Mouse (Mus musculus) erythroid progenitor cell, adult 5-6 weeks (primary cell): ENCODE measurements around the gene Cux1. TPM values are rescaled to one million over a fixed set of nuclear protein-coding genes. Genes with fewer than 3 reads are reported as not detected.
A peak's percentile ranks its signal among the peaks of the same experiment; 100 is the strongest.
"Not testable (repeated sequence)": the region's sequence is repeated elsewhere in the genome, so short reads cannot be mapped to it uniquely, and the experiment has no call there.

Experiments used
- ATAC-seq: replicated peaks from 2 replicates; pipeline ENCODE4 v1.8.0; 2016; ENCODE audit warnings: moderate number of reproducible peaks, mild to moderate bottlenecking, moderate TSS enrichment, inconsistent platforms; ENCODE audit not compliant: poor library complexity, low FRiP score, severe bottlenecking
- total RNA-seq, 2 experiments: library from RNA; stranded (forward) in 1 of 2; stranded (reverse) in 1 of 2; fragments of 150-400 nt in 1 of 2; fragments of 186-747, 209-891 nt in 1 of 2; gene quantifications; 2 replicates each; pipeline versions ENCODE4 v1.2.3 to v1.2.4; 2015 to 2017; ENCODE audit warnings: low replicate concordance in 2 of 2

The Cux1 gene
- total RNA-seq, 2 experiments from 2014 or later = 42.3 to 79.1 TPM

DNA sequence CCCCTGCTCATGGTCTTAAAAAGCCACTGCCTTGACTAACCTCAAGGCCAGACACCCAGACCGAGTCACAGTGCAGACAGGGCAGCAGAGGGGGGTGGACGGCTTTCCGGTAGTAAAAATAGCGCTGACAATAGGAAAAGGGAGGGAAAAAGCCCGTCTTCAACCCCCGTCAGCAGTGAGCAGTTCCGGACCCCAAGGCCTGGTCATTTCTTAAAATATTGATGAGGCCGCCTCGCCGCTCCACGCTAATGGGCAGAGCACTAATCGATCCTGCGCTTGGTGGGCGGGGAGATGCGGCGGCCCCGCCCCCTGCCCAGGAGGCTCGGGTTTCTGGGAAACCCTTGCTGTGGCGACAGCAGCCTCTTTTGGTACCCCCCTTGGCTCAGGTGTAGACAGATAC, 329.7 kb downstream of the Cux1 start:
- ATAC-seq = no peak

DNA sequence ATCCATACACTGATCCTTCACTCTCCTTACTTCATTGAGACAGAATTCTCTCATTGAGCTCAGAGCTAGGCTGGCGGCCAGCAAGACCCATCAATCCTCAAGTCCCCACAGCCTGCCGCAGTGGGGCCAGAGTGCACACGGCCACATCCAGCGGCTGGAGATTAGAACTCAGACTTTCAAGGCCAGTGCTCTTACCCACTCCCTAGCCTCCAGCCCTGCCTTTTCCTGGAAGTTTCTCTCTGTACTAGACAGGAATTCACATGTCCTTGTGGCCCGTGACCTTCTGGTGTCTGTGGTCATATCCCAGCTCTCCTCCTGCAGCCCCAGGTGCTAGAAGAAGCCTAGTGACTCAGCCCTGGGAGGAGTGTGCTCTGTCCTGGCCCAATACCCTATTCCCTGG, 330.7 kb downstream of the Cux1 start:
- ATAC-seq = no peak

DNA sequence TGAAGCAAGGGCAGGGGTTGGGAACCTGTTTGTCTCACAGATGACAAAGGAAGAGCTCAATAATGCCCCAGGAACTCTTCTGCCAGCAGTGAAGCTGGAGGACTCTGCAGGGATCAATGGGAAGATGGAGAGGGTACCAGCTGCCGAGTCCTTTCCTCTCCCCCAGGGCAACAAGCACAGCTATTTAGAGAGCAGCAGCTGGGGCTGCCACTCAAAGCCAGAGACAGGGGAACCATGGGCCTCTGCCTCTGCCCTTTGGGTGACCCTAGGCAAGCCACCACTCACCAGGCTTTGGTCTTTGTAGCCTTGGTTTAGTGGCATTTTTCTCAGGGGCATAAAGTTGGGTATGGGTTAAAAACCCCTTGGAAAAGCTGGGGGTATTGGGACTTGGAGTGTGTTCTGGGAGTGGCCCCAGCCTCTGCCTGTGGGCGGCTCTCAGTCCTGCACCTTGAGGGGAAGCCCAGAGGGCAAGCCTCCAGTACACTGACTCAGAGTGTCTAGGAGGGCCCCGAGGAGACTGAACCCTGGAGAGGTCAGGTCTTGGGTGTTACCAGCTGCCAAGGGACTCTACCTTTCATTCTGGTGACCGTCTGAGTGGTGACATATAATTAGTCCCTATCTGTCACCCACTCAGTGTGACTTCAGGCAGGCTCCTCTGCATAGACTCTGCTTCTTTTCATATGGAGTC, 336.8 kb downstream of the Cux1 start:
- no peak for ATAC-seq

GRCm38 (mm10) chr5:136226246-136226876, 340.9 kb downstream of the Cux1 start:
- no peak for ATAC-seq

DNA sequence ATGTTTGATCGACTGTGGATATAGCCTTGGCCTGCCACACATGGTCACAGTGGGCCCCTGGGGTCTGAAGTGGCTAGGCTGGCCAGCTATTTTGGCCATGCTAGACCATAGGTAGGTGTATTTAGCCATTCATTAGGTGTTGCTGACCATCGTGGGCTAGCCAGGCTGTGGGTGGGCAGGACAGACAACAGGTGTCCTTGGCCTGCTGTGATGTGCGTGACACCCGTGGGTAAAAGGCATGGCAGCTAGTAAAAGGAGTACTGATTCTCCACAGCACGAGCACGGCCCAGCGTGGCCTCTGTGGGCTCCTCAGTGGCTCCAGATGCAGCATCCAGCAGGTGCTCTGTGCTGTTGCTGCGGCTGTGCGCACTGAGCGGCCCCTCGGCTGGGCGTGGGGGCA, 348.7 kb downstream of the Cux1 start:
- no peak for ATAC-seq

DNA sequence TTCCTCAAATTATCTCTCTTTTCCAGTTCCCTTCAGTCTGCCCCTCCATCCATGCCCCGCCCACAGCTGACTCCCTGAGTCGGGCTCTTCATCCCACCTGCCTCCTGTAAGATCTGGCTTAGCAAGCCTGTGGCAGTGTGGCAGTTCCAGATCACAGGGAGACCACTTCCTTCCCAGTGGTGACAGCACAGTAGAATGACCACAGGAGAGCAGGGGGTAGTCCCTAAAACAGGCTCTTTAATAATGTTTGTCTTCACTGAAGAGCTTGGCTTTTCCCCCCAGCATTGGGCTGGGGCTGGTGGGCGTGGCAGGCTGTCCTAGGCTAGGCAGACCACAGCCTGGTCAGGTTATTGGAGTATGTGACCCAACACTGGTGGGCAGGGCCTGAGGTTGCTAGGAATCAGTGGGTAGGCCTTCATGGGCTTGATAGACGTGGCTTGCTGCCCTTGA, 349.3 kb downstream of the Cux1 start:
- ATAC-seq = no peak

DNA sequence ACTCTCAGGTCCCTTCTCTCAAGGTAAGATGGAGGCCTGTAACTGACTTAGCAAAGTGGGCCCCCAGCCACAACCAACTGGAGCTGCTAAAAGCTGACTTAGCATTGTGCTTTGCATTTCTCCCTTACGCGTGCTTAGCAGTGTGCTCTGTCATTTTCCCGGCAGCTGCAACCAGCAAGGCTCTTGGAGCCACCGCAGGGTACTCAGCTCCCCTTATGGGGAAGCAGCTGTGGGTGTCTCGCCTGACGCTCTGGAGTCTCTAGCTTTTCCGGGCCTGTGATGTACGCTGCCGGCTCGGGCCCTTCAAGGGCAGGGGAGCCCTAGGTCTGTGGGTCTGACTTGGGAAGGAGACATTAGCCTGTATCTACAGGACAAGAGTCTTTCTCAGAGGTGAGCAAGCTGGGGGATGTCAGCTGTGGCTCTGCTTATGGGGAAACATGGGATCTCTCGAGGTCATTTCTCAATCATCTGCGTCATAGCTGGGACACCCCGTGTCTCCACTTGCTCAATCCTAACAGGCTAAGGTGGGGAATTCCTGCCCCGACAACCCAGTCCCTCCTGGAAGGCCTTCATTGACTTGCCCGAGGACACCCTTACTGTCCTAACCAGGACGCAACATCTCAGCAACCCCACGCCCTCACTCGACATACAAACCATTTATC, 350.2 kb downstream of the Cux1 start:
- no peak for ATAC-seq

GRCm38 (mm10) chr5:136215958-136216357, 351.3 kb downstream of the Cux1 start:
- ATAC-seq = no peak

DNA sequence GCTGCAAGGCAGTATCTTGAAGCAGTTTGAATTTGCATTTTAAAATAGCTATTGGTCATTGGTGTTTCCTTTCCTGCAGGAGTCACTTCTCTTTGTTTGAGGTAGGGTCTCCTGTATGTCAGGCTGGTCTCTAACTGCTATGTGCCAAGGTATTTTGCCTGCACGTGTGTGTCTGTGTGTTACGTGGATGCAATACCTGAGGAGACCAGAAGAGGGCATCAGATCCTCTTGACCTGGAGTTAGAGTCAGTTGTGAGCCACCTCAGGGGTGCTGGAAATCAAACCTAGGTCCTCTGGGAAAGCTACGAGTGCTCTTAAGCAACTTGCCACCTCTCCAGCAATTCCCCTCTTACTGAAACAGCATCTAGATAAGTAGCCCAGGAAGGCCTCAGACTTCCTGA, 352.1 kb downstream of the Cux1 start:
- no peak for ATAC-seq

- ATAC-seq = no peak
These were observed 353.6 kb downstream of the Cux1 start for GRCm38 (mm10) chr5:136213716-136214115.

- no peak for ATAC-seq
These were observed 354.6 kb downstream of the Cux1 start for GRCm38 (mm10) chr5:136212716-136213115.

DNA sequence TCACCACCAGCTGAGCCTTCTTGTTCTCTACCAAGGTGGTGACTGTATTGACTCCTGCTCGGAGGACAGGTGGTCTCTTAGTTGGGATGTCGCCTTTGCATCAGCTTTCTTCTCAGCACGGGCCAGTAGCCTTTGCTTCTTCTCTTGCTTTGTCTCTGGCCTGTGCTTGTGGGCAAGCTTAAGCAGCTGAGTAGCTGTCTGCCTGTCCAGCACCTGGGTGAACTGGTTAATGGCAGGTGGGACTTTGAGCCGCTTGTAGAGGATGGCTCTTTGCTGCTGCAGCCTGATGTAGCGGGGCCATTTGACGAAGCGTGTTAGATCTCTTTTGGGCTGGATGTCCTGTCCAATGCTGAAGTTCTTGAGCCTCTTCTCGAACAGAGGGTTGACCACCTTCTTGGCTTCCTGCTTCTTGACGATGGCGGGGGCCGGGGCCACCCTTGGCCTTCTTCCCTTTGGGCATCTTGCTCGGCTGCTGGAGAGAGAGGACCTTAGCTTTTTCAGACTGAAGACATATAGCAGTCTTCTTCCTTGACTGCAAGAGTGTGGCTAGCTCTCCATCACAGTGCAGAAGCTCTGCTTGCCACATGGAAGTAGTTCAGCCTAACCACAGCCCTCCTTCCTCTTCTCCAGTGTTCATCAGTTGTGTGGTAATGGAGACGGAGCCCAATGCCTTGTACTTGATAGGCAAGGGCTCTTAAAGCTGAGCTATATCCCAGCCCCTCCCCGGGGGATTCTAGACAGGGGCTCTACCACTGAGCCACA, 355.8 kb downstream of the Cux1 start:
- ATAC-seq = not testable (repeated sequence)

GRCm38 (mm10) chr5:136210549-136210948, 356.7 kb downstream of the Cux1 start:
- no peak for ATAC-seq

- ATAC-seq = 0 out of 2 replicates have a peak, but pooled peaks have one; percentile 33
These were observed 365.5 kb downstream of the Cux1 start for GRCm38 (mm10) chr5:136201832-136202231.

GRCm38 (mm10) chr5:136199526-136199925, 367.8 kb downstream of the Cux1 start:
- ATAC-seq = no peak

DNA sequence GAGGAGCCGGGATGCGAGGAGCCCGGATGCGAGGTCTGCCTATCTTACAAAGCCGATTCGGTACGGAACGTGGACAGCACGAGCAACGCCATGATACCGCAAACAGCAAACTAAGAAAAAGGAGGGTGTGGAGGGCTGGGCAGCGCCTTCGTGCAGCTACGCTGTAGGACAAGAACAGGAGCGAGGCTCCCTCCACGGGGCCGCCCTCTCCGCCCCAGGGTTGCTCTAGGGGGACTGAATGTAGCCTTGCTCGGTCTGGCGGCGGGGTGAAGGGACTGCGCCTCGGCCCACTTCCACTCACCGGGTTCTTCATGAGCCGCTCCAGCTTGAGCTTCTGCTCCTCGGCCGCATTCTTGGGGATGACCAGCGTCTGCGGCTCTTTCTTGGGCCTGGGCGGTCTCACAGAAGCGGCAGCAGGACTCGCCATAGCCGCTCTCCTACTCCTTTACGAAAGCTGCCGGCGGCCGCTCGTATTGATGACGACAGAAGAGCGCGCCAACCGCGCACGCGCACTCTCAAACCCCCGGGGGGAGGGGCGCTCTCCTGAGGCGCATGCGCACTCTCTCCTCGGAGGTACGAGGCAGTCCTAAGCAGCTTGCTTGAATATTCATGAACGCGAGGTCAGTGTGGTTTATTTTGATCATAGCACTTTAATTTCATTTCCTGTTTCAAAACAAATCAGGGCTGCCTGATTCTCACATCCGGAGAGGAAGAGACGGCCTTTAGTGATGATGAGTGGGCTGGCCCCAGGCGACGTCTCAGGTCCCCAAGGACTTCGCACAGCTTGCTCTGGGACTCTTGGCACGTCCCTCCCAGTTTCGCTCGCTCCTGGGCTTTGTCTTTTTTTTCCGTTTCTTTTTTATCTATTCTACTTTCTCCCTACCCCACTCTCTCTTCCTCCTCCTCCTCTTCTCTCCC, 368.6 kb downstream of the Cux1 start, which contains the start of gene Prkrip1:
Gene Prkrip1 (minus strand): TSS at position 490 of the 918 bp plus-strand sequence.
- ATAC-seq = peak; percentile 89
